Mouse (Mus musculus): ENCODE measurements at regions not wholly inside any gene's neighbourhood (a gene's known extent, or its start where the extent isn't known, plus 50 kb on each side); places are given as distances from the start of the nearest gene placed in this dataset.

- TF ChIP-seq SMC3 (IDR thresholded peaks at IDR 0.05; ENCODE audit: low read depth, low read length) (no peak), ETS1 (IDR thresholded peaks at IDR 0.05; ENCODE audit: low read depth, low read length) (no peak), POLR2A (IDR thresholded peaks at IDR 0.05; ENCODE audit: control insufficient read depth in 1 of 2, insufficient read depth in 1 of 2, low read depth in 1 of 2, low read length in 2 of 2, poor library complexity in 1 of 2) (no peak), CTCF (IDR thresholded peaks at IDR 0.05 in 2 of 3, conservative IDR thresholded peaks at IDR 0.05 in 1 of 3; ENCODE audit: control insufficient read depth in 1 of 3, insufficient read depth in 1 of 3, low read depth in 2 of 3, low read length in 3 of 3, poor library complexity in 1 of 3, severe bottlenecking in 1 of 3) (no peak), MAZ (IDR thresholded peaks at IDR 0.05; ENCODE audit: low read depth, low read length) (no peak)
Measured at GRCm38 (mm10) chr1:22862985-22863384, 57.2 kb upstream of the Rims1 start.

All from MEL (cell line).